Mouse (Mus musculus) hindbrain, embryonic 13.5 days (tissue): ENCODE data around the gene Fntb. TPM values are rescaled to one million over a fixed set of nuclear protein-coding genes. Genes with fewer than 3 reads are reported as not detected.
A peak's percentile ranks its signal among the peaks of the same experiment; 100 is the strongest.

Source experiments
- ATAC-seq: fragments of 200-750 bp; cut with Nextera tagmentation; 2 replicates; pipeline ENCODE4 v1.8.0; 2017; ENCODE audit warnings: moderate TSS enrichment; ENCODE audit not compliant: low FRiP score
- H3K27ac ChIP-seq: fragments of 300-500 bp; sonication (generic); 2 replicates; pipeline ENCODE4 v1.5.1; 2015; ENCODE audit warnings: inconsistent platforms, mild to moderate bottlenecking, moderate library complexity
- H3K27me3 ChIP-seq: fragments of 300-500 bp; sonication (generic); 2 replicates; pipeline ENCODE4 v1.6.1; 2015; ENCODE audit warnings: mild to moderate bottlenecking, inconsistent platforms
- H3K36me3 ChIP-seq: fragments of 300-500 bp; sonication (generic); 2 replicates; pipeline ENCODE4 v1.6.1; 2015; ENCODE audit warnings: mild to moderate bottlenecking, inconsistent platforms
- H3K4me1 ChIP-seq: fragments of 300-500 bp; sonication (generic); replicated peaks from 2 replicates; pipeline ENCODE4 v1.6.1; 2015; ENCODE audit warnings: inconsistent platforms
- H3K4me2 ChIP-seq: fragments of 300-500 bp; sonication (generic); 2 replicates; pipeline ENCODE4 v1.6.1; 2015; ENCODE audit warnings: inconsistent platforms, mild to moderate bottlenecking, moderate library complexity
- H3K4me3 ChIP-seq: fragments of 300-500 bp; sonication (generic); 2 replicates; pipeline ENCODE4 v1.5.1; 2015; ENCODE audit warnings: mild to moderate bottlenecking, inconsistent platforms
- H3K9ac ChIP-seq: fragments of 300-500 bp; sonication (generic); 2 replicates; pipeline ENCODE4 v1.6.1; 2015; ENCODE audit warnings: mild to moderate bottlenecking, inconsistent platforms
- H3K9me3 ChIP-seq: fragments of 300-500 bp; sonication (generic); 2 replicates; pipeline ENCODE4 v1.6.1; 2016; ENCODE audit warnings: inconsistent platforms
- WGBS: fragments of 180-500 bp; shearing (Covaris S2); methylation state at CpG from one replicate; pipeline ENCODE4 v1.1.7; 2015; 5-methylcytosine and 5-hydroxymethylcytosine counted together
- polyA plus RNA-seq: library from polyadenylated mRNA; unstranded; fragments of >200 nt; fragmentation: Nextera tagmentation; extraction: Ambion mirVana; gene quantifications from 2 replicates; pipeline ENCODE4 v1.2.1, GENCODE M21; 2015

Fntb gene
- polyA plus RNA-seq, 1 experiment from 2014 or later = 33.3 TPM

DNA sequence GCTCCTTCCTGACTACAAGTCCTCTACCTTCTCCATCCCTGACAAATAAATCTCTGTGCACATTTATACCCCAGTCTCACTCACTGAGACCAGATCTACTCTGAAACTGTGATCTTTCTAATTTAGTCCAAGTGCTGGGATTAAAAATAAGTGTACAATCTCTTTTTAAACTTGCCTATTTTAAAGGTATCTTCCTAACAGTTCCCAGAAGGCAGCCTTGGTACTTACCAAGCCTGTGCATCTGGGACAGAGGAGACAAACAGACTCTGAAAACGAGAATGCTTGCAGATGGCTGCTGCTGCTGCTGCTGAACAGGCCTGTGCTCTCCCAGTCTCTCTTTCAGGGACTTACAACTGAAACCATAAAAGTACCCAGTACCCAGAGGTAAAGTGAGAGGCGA is 177.1 kb downstream of the Fntb start:
- H3K4me2 ChIP-seq = no peak overlapping the region
- no peaks in the 10 kb centered on the region for H3K27me3 ChIP-seq
- ATAC-seq = no peak
- H3K4me1 ChIP-seq = no peaks in the 10 kb centered on the region
- no peak overlapping the region for H3K4me3 ChIP-seq
- WGBS = 81% methylated on average over 2 of the region's 2 CpGs
- H3K36me3 ChIP-seq = peaks cover 93% of the 10 kb centered on the region
- H3K9me3 ChIP-seq = no peaks in the 10 kb centered on the region
- no peak overlapping the region for H3K9ac ChIP-seq
- H3K27ac ChIP-seq = no peak overlapping the region

DNA sequence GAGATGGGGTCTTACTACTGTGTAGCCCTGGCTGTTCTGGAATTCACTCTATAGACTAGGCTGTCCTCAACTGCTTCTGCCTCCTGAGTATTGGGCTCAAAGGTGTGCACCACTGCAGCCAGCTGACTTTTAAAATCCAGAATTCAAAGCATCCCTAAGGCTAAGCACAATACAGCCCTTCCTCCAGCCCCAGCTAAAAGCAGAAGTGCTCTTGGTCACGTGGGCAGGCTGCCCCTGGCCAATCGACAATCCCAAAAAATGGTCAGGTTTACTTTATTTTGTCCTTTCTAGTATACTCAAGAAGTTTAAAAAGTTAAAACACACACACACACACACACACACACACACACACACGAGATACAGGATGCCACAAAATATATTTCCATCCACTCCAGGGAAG is 177.7 kb downstream of the Fntb start:
- peaks cover 95% of the 10 kb centered on the region for H3K36me3 ChIP-seq
- no peak overlapping the region for H3K4me2 ChIP-seq
- H3K27ac ChIP-seq = no peak overlapping the region
- H3K4me1 ChIP-seq = no peaks in the 10 kb centered on the region
- no peaks in the 10 kb centered on the region for H3K9me3 ChIP-seq
- H3K4me3 ChIP-seq = no peak overlapping the region
- 87% methylated on average over 3 of the region's 3 CpGs for WGBS
- no peak for ATAC-seq
- no peaks in the 10 kb centered on the region for H3K27me3 ChIP-seq
- H3K9ac ChIP-seq = no peak overlapping the region

DNA sequence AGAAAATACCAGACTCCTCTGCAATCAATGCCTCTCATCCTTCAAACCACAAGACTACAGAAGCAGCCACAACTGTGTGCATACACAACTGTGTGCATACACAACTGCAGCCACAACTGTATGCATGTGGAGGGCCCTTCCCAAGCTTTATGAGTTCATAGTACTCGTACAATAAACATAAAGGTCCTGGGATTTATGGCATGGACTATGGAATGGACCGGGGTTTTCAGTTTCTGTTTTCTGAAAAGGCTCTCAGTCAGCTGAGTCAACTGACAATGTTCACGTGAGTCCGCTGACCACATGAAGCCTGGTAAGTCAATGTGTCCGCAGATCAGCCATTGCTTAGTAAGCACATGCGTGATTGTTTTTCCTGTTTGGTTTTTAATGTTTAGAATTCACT is 178.1 kb downstream of the Fntb start:
- Histone ChIP-seq H3K9ac (no peak overlapping the region), H3K4me2 (no peak overlapping the region), H3K27me3 (no peaks in the 10 kb centered on the region), H3K36me3 (peaks cover 95% of the 10 kb centered on the region), H3K4me1 (no peaks in the 10 kb centered on the region), H3K4me3 (no peak overlapping the region), H3K9me3 (no peaks in the 10 kb centered on the region), H3K27ac (no peak overlapping the region)
- no peak for ATAC-seq
- WGBS = 94% methylated on average over 6 of the region's 6 CpGs

DNA sequence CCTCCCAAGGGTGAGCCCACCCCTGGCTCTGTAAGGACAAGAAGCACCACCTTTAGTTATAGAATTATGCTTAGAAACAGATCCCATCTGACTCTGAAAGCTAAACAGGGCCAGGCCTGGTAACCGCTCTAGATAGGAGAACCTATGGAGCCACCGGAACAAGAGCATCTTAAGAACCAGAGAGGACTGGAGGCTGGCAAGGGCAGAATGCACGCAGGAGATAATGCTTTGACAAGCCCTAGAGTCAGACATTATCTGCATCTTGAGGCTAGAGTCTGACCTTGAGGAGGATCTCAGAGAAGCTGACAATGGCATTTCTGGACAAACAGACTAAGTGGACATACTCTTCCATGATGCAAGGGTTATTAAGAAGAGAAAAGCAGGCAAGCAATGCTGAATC is 182.1 kb downstream of the Fntb start:
- Histone ChIP-seq H3K4me3 (no peak overlapping the region), H3K27me3 (no peaks in the 10 kb centered on the region), H3K36me3 (peaks cover 96% of the 10 kb centered on the region), H3K9me3 (no peaks in the 10 kb centered on the region), H3K4me1 (no peaks in the 10 kb centered on the region), H3K4me2 (no peak overlapping the region), H3K27ac (no peak overlapping the region), H3K9ac (no peak overlapping the region)
- 97% methylated on average over 3 of the region's 3 CpGs for WGBS
- ATAC-seq = no peak

DNA sequence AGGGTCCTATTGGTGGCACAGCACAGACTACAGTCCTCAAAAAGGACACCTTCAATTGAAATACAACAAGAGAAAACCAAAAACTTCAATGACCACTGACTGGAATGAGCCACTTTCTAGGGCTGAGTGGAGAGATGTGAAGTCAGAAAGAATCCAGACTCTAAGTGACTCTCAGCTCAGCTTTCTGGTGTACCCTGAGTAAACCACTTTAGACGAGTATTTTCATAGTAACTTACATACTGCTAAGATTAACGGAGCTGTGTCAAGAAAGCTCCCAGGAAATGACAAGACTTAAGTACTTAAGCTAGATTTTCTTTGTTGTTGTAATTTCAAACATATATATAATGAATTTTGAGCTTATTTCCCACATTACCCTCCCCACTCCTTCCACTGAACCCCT is 182.8 kb downstream of the Fntb start:
- Histone ChIP-seq H3K27me3 (no peaks in the 10 kb centered on the region), H3K27ac (no peak overlapping the region), H3K36me3 (peaks cover 98% of the 10 kb centered on the region), H3K9ac (no peak overlapping the region), H3K9me3 (no peaks in the 10 kb centered on the region), H3K4me3 (no peak overlapping the region), H3K4me2 (no peak overlapping the region), H3K4me1 (no peaks in the 10 kb centered on the region)
- no peak for ATAC-seq
- WGBS = 92% methylated on average over 2 of the region's 2 CpGs

DNA sequence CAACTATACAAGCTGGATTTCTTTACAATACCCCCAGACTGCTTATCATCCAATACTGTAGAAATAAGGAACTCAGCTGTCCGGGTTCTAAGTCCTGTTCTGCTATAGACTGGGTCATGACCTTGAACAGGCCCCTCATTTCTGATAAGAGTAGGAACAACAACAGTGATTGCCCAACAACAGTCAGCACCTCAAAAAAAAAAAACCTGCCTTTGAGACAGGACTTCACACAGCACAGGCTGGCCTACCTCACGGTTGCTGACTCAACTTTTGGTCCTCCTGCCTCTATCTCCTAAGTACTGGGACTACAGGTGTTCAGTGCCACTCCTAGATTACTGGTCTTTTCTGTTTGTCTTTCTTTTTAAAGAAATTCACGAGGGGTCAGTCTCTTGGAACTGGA is 183.4 kb downstream of the Fntb start:
- Histone ChIP-seq H3K4me2 (no peak overlapping the region), H3K27ac (no peak overlapping the region), H3K4me3 (no peak overlapping the region), H3K4me1 (0 out of 2 replicates have a peak, but pooled peaks cover 2% of the 10 kb centered on the region), H3K9ac (no peak overlapping the region), H3K36me3 (peaks cover 98% of the 10 kb centered on the region), H3K27me3 (no peaks in the 10 kb centered on the region), H3K9me3 (no peaks in the 10 kb centered on the region)
- no peak for ATAC-seq
- WGBS = 92% methylated on average over 3 of the region's 3 CpGs

DNA sequence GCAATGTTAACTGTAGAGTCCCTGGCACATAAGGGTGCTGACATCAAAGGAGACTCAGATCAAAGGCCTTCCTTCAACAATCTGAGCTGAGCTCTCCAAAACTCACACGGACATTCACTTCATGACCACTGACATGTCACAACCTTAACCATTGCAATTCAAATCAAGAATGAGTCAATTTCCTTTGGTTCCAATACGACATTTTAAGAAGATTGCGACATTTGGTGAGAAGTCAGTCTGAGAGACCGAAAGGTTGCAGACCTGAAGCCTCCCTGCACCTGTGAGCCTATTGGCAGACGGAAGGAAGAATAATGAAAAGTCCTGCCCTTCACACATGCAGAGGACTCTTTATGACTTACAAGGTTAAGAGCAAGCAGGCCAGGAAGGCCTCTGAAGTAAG is 184.9 kb downstream of the Fntb start:
- WGBS = 94% methylated on average over 5 of the region's 5 CpGs
- no peaks in the 10 kb centered on the region for H3K27me3 ChIP-seq
- no peak for ATAC-seq
- H3K9ac ChIP-seq = no peak overlapping the region
- H3K4me2 ChIP-seq = no peak overlapping the region
- no peak overlapping the region for H3K27ac ChIP-seq
- peaks cover 89% of the 10 kb centered on the region for H3K36me3 ChIP-seq
- no peaks in the 10 kb centered on the region for H3K9me3 ChIP-seq
- H3K4me3 ChIP-seq = no peak overlapping the region
- peaks cover 3% of the 10 kb centered on the region; the same call in 1 of the 2 replicates for H3K4me1 ChIP-seq

DNA sequence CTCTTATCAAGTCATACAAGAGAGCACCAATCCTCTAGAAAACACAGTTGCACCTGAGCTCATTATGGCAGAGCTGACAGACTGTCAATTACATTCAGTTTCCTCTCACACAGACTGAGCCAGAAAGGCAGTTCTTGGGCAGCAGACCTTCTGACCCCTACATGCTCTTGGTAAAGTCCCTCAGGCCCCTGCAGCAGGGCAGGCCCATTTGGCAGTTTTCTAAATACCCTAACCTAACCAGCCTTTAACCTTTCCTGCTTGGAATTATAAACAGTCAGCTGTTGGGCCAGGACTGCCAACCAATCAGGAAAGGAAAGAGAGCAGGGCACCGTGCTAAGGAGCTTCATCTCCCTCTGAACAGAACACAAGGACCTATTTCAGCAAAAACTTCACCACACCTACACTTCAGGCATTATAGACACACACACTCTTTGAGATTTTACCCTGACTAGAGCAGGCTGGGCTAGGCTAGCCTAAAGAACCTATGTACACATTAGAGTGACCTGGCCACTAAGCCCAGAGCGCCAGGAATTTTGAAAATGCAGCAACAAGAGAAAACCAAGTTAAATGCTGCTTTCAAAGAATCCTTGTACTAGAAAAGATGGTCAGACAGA is 188.5 kb downstream of the Fntb start:
- Histone ChIP-seq H3K4me2 (no peak overlapping the region), H3K36me3 (peaks cover 81% of the 10 kb centered on the region), H3K4me3 (no peak overlapping the region), H3K27ac (no peak overlapping the region), H3K9ac (no peak overlapping the region; the same call in 1 of the 2 replicates), H3K27me3 (no peaks in the 10 kb centered on the region), H3K9me3 (no peaks in the 10 kb centered on the region), H3K4me1 (peaks cover 3% of the 10 kb centered on the region; the same call in 1 of the 2 replicates)
- no peak for ATAC-seq
- WGBS = 91% methylated on average over 2 of the region's 2 CpGs

DNA sequence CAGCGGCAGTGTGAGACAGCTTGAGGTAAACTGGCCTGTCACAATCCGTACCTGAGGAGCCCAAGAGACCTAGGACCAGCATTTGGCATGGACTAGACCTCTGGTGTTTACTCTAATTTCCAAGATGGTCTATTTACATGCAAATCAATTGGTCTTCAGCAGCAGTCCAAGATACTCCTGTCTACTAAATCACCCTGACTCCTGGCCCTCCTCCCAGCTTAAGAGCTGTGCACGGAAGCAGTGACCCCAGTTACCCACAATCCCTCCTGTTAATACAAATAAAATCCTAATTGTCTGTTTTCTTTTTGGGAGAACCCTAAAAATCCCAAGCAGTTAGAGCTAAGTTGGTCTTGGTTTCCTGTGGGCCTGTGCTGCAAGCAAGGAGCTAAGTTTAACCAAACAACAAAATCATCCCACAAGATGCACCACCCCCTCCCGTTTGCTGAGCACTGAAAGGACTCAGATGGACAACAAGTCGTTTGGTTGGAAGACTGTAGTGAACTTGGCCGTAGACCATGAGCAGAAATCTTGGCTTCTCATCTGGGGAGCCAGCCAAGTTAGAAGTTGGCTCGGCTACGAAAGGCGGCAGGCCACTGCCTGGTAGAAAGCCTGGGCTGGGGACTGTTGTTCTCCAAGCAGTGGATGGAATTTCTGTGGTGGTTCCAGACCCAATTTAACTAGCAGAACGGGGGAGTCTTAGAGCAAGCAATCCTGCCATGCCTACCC is 189.5 kb downstream of the Fntb start:
- Histone ChIP-seq H3K4me2 (no peak overlapping the region), H3K4me3 (no peak overlapping the region), H3K36me3 (peaks cover 80% of the 10 kb centered on the region), H3K4me1 (peaks cover 3% of the 10 kb centered on the region), H3K27me3 (no peaks in the 10 kb centered on the region), H3K27ac (no peak overlapping the region), H3K9ac (no peak overlapping the region), H3K9me3 (no peaks in the 10 kb centered on the region)
- ATAC-seq = peak; percentile 59; the same call in 1 of the 2 replicates
- 78% methylated on average over 10 of the region's 10 CpGs for WGBS

DNA sequence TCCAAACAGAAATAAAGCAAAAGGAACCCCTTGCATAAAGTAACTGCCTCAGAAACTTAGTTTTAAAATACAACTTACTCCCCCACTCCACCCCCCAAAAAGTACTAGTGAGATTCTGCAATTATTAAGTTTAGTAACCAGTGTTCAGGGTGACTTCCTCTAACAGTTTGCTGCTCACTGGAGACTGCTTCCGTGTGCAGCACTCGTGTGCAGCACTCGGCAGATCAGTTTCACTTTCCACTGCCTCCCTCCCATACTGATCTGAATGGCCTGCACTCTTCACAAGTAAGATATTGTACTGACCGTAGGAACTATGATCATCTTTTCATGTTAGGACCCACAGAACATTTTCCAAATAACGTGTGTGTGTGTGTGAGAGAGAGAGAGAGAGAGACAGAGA is 192.3 kb downstream of the Fntb start:
- WGBS = 86% methylated on average over 5 of the region's 5 CpGs
- ATAC-seq = no peak

DNA sequence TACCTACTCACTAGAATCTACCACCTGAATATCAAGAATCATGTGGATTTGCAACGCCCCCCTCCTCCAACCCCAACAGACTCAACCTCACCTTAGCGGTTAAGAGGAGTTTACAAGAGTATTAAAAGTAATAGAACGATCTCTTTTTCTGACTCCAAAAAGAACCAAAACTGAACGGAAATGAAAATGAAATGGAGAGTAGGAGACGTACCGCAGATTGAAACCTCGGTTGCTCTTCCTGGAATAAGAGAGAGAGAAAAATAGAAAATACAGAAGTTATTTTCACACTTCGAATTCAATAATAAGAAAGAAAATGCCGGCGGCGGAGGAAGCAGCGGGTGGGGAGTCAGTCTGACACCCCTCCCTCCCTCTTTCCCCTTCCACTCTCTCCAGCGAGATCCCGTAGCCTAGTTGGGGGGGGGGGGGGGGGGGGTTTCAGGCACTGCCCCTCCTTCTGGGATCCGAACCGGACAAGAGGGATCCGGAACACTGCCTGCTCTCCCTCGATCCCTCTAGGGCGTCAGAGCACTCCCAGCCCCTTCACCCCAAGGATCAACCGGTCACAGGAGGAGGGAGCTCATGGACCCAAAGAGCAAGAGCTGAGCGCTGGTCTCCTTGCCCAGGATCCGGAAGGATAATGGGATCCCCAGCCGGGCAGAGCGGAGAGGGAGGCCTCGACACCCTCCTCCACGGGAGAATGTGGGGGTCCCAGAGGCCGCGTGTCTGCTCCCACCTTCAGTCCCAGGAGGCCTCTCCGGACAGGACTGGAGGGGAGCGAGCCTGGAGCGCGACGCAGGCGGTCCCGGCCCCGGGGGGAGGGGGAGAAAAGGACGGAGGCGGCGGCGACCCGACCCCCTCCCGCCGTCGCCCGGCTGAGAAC is 195.9 kb downstream of the Fntb start:
- ATAC-seq = peak; percentile 49
- H3K9me3 ChIP-seq = no peaks in the 10 kb centered on the region
- peaks cover 25% of the 10 kb centered on the region for H3K36me3 ChIP-seq
- peak overlapping the region; percentile 90 for H3K4me2 ChIP-seq
- H3K4me1 ChIP-seq = peaks cover 23% of the 10 kb centered on the region
- 0 out of 2 replicates have a peak, but pooled peaks cover 6% of the 10 kb centered on the region for H3K27me3 ChIP-seq
- peak overlapping the region; percentile 84 for H3K27ac ChIP-seq
- H3K4me3 ChIP-seq = peak overlapping the region; percentile 98
- H3K9ac ChIP-seq = peak overlapping the region; percentile 94
- 7% methylated on average over 39 of the region's 45 CpGs for WGBS

More for the DNA sequence above, 192.3 kb downstream of the Fntb start:
- Histone ChIP-seq H3K4me3 (no peak overlapping the region), H3K27me3 (no peaks in the 10 kb centered on the region), H3K9ac (no peak overlapping the region), H3K4me2 (no peak overlapping the region), H3K36me3 (peaks cover 52% of the 10 kb centered on the region), H3K9me3 (no peaks in the 10 kb centered on the region), H3K27ac (no peak overlapping the region), H3K4me1 (peaks cover 18% of the 10 kb centered on the region)
